Mouse (Mus musculus): ENCODE measurements around the gene Cyp17a1. TPM values are rescaled to one million over a fixed set of nuclear protein-coding genes. Genes with fewer than 3 reads are reported as not detected.

The Cyp17a1 gene
- polyA plus RNA-seq, 1 experiment from 2014 or later = 0.86 TPM

DNA sequence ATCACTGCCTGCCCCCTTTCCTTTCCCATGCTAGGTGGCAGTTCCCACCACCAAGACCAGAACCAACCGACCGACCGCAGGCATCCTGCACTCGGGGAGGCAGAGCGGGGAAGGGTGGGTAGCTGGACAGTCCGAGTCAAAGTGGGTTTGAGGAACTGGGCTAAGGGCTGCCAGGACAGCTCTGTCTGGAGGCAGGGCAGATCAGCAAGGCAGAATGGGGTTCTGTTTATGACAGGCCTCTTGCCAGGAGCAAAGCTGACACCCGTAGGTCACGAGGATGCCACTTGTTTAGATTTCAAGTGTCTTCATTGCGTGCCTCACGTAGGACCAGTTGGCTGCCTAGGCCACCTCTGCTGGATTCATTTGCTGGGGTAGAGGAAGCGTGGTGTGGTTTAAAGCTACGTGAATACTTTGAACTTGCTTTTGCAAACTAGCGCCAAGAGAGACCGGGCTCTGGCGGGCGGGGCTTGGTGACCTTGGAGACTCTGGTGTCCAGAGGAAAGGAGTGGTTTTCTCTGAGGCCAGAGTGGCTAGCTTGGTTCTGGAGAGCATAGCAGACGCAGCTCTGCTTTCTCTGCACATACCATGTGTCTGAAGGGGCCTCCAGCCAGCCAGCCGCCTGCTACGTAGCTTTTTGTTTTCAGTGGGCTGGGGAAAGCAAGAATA is 31.4 kb downstream of the Cyp17a1 start:
- H3K9ac ChIP-seq = peak overlapping the region; percentile 28
- peak overlapping the region; percentile 42 for H3K4me2 ChIP-seq
- H3K27ac ChIP-seq (ENCODE audit: poor library complexity, severe bottlenecking) = peak overlapping the region; percentile 96
- H3K27me3 ChIP-seq (replicated peaks) = no peaks in the 10 kb centered on the region
- peaks cover 25% of the 10 kb centered on the region for H3K36me3 ChIP-seq
- peaks cover 94% of the 10 kb centered on the region for H3K4me1 ChIP-seq (replicated peaks)
- no peaks in the 10 kb centered on the region for H3K9me3 ChIP-seq (replicated peaks)
- ATAC-seq (ENCODE audit: insufficient number of reproducible peaks, low FRiP score) = 0 out of 2 replicates have a peak, but pooled peaks have one; percentile 16
- WGBS = 43% methylated on average over 19 of the region's 19 CpGs
- no peak overlapping the region for H3K4me3 ChIP-seq

DNA sequence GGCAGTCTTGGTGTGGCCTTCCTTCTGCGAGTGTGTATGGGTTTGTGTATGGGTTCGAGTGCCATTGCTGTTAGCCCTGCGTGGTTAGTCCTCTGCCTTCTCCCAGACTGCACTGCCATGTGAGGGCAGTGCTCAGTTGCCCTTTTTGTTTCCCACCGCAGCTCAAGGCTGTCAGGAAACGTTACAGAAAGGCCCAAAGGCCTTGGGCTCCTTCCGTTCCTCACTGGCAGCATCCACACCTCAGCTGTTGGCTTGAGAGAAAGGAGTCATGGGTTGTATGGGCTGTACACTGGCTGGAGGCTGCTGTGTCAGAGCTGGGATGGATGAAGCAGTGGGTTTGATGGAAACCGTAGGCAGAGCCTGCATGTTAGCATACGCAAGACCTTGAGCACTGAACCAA is 32.2 kb downstream of the Cyp17a1 start:
- peak overlapping the region; percentile 28; the same call in 1 of the 2 replicates for H3K9ac ChIP-seq
- peaks cover 94% of the 10 kb centered on the region for H3K4me1 ChIP-seq (replicated peaks)
- no peaks in the 10 kb centered on the region for H3K9me3 ChIP-seq (replicated peaks)
- H3K4me2 ChIP-seq = no peak overlapping the region
- no peaks in the 10 kb centered on the region for H3K27me3 ChIP-seq (replicated peaks)
- 83% methylated on average over 8 of the region's 8 CpGs for WGBS
- peak overlapping the region; percentile 96 for H3K27ac ChIP-seq (ENCODE audit: poor library complexity, severe bottlenecking)
- no peak for ATAC-seq (ENCODE audit: insufficient number of reproducible peaks, low FRiP score)
- no peak overlapping the region for H3K4me3 ChIP-seq
- H3K36me3 ChIP-seq = peaks cover 18% of the 10 kb centered on the region

DNA sequence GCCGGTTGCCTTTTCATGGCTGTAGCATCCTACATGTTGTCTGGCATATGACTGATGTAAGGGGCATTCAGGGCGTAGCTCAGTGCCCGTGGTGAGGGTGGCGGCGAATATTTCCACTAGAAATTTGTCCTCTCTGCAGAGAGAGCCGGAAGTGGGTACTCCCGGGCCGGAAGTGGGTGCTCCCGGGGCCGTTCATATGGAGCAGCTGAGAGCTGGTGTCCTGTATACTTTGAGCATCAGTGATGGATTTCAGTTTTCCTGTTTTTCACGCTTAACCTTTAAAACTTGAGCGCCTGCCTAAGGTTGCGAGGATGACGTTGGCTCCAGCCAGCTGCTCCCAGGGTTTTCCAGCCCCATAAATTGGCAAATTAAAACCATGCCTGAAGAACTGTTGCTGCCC is 33.5 kb downstream of the Cyp17a1 start:
- H3K4me2 ChIP-seq = no peak overlapping the region

DNA sequence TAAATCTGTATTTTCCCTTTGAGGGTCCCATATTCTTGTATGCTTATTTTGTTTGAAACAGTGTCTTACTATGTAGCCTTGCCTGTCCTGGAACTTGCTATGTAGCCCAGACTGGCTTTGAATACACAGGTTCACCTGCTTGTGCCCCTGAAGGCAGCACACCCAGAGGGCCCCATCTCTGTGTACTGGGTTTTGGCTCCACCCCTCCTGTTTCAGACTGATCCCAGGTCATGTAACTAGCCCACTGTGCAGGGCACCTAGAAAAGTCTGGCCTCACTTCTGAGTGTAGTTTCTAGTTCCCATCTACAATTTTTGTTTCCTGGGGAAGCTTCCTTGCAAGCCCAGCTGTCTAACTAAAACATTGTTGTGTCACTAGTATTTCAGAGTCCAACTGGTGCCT is 33.9 kb downstream of the Cyp17a1 start:
- ATAC-seq (ENCODE audit: insufficient number of reproducible peaks, low FRiP score) = no peak

More for the DNA sequence above, 33.5 kb downstream of the Cyp17a1 start:
- no peak for ATAC-seq (ENCODE audit: insufficient number of reproducible peaks, low FRiP score)
- Histone ChIP-seq H3K27me3 (replicated peaks) (no peaks in the 10 kb centered on the region), H3K36me3 (peaks cover 17% of the 10 kb centered on the region), H3K4me3 (no peak overlapping the region), H3K27ac (ENCODE audit: poor library complexity, severe bottlenecking) (peak overlapping the region; percentile 26; the same call in 1 of the 2 replicates), H3K9ac (no peak overlapping the region), H3K4me1 (replicated peaks) (peaks cover 93% of the 10 kb centered on the region), H3K9me3 (replicated peaks) (no peaks in the 10 kb centered on the region)
- 83% methylated on average over 14 of the region's 14 CpGs for WGBS

DNA sequence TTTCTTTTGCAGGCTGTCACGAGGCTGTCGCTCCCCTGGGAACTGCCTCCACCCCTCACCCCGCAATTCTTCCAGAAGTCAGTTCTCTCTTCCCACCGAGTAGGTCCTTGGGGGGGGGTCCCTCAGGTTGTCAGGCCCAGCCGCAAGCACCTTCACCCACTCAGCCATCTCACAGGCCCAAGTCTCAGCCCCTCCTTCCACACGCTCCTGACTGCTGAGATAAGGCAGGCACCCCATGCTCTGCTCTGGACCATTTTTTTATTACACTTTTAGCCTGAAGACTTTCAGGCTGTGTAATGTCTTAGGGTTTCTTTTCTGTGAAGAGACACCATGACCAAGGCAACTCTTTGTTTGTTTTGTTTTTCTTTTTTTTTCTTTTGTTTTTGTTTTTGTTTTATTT is 35.4 kb downstream of the Cyp17a1 start:
- Histone ChIP-seq H3K27ac (ENCODE audit: poor library complexity, severe bottlenecking) (no peak overlapping the region), H3K36me3 (peaks cover 21% of the 10 kb centered on the region), H3K4me1 (replicated peaks) (peaks cover 89% of the 10 kb centered on the region), H3K4me3 (no peak overlapping the region), H3K27me3 (replicated peaks) (no peaks in the 10 kb centered on the region), H3K9me3 (replicated peaks) (no peaks in the 10 kb centered on the region), H3K4me2 (no peak overlapping the region), H3K9ac (no peak overlapping the region)
- WGBS = 56% methylated on average over 6 of the region's 6 CpGs
- ATAC-seq (ENCODE audit: insufficient number of reproducible peaks, low FRiP score) = no peak

More for the DNA sequence above, 33.9 kb downstream of the Cyp17a1 start:
- H3K27me3 ChIP-seq (replicated peaks) = no peaks in the 10 kb centered on the region
- no peak overlapping the region for H3K4me2 ChIP-seq
- peaks cover 17% of the 10 kb centered on the region for H3K36me3 ChIP-seq
- H3K9me3 ChIP-seq (replicated peaks) = no peaks in the 10 kb centered on the region
- no peak overlapping the region for H3K4me3 ChIP-seq
- 0 out of 2 replicates have a peak overlapping the region, but pooled peaks have one; percentile 2 for H3K27ac ChIP-seq (ENCODE audit: poor library complexity, severe bottlenecking)
- no peak overlapping the region for H3K9ac ChIP-seq
- peaks cover 93% of the 10 kb centered on the region for H3K4me1 ChIP-seq (replicated peaks)

DNA sequence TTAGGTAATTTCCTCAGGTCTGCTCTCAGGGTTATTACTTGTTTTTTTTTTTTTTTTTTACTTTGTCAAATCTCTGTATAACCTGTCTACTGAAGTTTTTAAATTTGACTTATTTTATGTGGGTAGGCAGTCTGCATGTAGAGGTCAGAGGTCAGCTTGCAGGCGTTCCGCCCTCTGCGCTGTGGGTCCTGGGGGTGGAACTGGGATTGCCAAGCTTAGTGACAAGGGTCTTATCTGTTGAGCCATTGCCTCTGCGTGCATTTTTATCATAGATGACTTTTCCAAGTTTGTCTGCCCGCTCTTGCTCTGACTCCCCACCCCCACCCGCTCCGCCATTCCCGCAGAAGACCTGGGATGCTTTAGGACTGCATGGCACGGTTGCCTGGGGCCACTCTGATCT is 37.2 kb downstream of the Cyp17a1 start:
- Histone ChIP-seq H3K36me3 (peaks cover 34% of the 10 kb centered on the region), H3K27ac (ENCODE audit: poor library complexity, severe bottlenecking) (peak overlapping the region; percentile 57), H3K27me3 (replicated peaks) (no peaks in the 10 kb centered on the region), H3K4me3 (no peak overlapping the region), H3K9ac (no peak overlapping the region), H3K9me3 (replicated peaks) (no peaks in the 10 kb centered on the region), H3K4me1 (replicated peaks) (peaks cover 89% of the 10 kb centered on the region), H3K4me2 (peak overlapping the region; percentile 24; the same call in 1 of the 2 replicates)
- 15% methylated on average over 9 of the region's 9 CpGs for WGBS
- no peak for ATAC-seq (ENCODE audit: insufficient number of reproducible peaks, low FRiP score)

DNA sequence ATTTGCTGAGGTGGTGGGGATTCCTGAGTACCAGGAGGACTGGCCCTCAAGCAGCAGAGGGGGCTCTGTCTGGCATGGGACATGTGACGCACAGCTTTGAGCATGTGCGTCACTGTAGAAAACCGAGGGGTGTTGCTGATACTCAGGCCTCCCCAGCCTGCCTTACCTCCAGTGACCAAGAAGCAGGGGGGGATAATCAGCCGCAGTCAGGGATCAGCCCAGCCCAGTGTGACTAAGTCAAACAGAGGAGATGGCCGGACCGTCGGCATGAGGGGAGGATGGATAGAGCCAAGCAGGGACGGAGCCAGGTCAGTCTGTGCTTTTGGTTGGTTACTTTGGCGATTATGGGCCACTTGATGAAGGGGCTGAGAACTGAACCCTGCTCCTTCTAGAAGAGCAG is 41.3 kb downstream of the Cyp17a1 start:
- Histone ChIP-seq H3K27ac (ENCODE audit: poor library complexity, severe bottlenecking) (no peak overlapping the region), H3K9me3 (replicated peaks) (no peaks in the 10 kb centered on the region), H3K27me3 (replicated peaks) (no peaks in the 10 kb centered on the region), H3K9ac (no peak overlapping the region), H3K4me1 (replicated peaks) (peaks cover 91% of the 10 kb centered on the region), H3K4me3 (no peak overlapping the region), H3K4me2 (no peak overlapping the region), H3K36me3 (peaks cover 21% of the 10 kb centered on the region)
- WGBS = 72% methylated on average over 9 of the region's 9 CpGs
- ATAC-seq (ENCODE audit: insufficient number of reproducible peaks, low FRiP score) = no peak

DNA sequence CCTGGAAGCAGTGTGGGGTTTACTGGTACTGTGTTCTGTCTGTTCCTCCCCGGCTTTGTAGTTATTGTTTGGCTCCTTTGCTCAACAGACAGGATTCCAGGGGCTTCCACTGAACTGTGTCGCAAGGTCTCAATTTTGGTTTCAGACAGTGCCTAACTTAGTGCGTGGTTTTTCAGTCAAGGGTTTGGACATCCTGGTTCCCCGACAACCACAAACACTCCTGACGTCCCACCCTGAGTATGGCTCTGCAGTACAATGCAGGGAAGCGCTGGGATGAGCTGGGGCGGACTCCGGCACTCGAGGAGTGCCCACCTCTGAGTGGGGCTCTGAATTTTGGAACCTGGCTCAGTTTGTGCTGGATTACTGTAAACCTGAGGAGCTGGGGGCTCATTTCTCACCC is 43.2 kb downstream of the Cyp17a1 start:
- H3K4me1 ChIP-seq (replicated peaks) = peaks cover 88% of the 10 kb centered on the region
- no peak overlapping the region for H3K4me3 ChIP-seq
- H3K4me2 ChIP-seq = no peak overlapping the region
- 73% methylated on average over 9 of the region's 9 CpGs for WGBS
- H3K36me3 ChIP-seq = peaks cover 35% of the 10 kb centered on the region
- 0 out of 2 replicates have a peak overlapping the region, but pooled peaks have one; percentile 16 for H3K9ac ChIP-seq
- no peak for ATAC-seq (ENCODE audit: insufficient number of reproducible peaks, low FRiP score)
- 0 out of 2 replicates have a peak overlapping the region, but pooled peaks have one; percentile 0 for H3K27ac ChIP-seq (ENCODE audit: poor library complexity, severe bottlenecking)
- H3K27me3 ChIP-seq (replicated peaks) = no peaks in the 10 kb centered on the region
- H3K9me3 ChIP-seq (replicated peaks) = no peaks in the 10 kb centered on the region

DNA sequence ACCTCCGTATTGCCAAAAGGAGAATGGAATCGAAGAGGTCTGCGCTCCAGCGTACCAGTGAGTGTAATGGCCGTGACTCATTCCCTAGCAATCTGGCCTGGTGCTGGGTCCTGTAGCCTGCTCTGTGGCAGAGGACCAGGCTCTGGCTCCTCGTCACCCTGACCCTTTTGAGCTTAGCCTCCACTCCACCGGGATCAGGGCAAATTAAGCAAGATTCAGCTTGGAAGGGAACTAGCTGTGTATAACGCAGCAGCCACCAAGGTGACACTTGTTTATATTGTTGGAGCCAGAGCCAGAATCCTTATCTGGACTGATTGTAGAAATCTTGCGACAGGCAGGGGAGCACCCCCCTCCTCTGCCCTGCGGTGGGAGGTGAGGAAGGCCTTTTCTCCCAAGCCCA is 44.6 kb downstream of the Cyp17a1 start:
- H3K4me1 ChIP-seq (replicated peaks) = peaks cover 88% of the 10 kb centered on the region

DNA sequence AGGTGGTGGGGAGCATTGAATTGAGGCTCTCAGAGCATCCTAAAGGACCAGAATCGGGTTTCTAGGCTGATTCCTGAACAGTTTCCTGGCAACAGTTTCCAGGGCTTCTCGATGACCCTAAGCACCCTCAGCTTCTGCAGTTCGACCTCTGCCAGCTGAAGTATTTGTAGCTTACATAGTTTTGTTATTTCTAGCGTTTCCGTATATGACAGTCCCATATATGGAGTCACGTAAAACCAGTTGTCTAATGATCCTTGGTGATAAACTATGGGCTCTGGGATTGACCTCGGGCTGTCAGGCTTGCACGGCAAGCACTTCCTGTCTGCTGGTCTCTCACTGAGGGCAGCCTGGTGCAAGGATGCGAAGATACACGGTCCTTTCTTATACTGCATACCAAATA is 47.5 kb downstream of the Cyp17a1 start:
- ATAC-seq (ENCODE audit: insufficient number of reproducible peaks, low FRiP score) = no peak
- WGBS = 61% methylated on average over 10 of the region's 10 CpGs
- H3K4me1 ChIP-seq (replicated peaks) = peaks cover 89% of the 10 kb centered on the region
- 0 out of 2 replicates have a peak overlapping the region, but pooled peaks have one; percentile 98 for H3K27ac ChIP-seq (ENCODE audit: poor library complexity, severe bottlenecking)
- H3K9ac ChIP-seq = no peak overlapping the region
- no peaks in the 10 kb centered on the region for H3K27me3 ChIP-seq (replicated peaks)
- peak overlapping the region; percentile 86 for H3K4me2 ChIP-seq
- H3K36me3 ChIP-seq = peaks cover 16% of the 10 kb centered on the region
- no peak overlapping the region for H3K4me3 ChIP-seq
- no peaks in the 10 kb centered on the region for H3K9me3 ChIP-seq (replicated peaks)

More for the DNA sequence above, 44.6 kb downstream of the Cyp17a1 start:
- H3K36me3 ChIP-seq = peaks cover 35% of the 10 kb centered on the region
- H3K27me3 ChIP-seq (replicated peaks) = no peaks in the 10 kb centered on the region
- H3K9ac ChIP-seq = 0 out of 2 replicates have a peak overlapping the region, but pooled peaks have one; percentile 12
- H3K4me3 ChIP-seq = no peak overlapping the region
- no peaks in the 10 kb centered on the region for H3K9me3 ChIP-seq (replicated peaks)
- peak overlapping the region; percentile 46 for H3K4me2 ChIP-seq
- H3K27ac ChIP-seq (ENCODE audit: poor library complexity, severe bottlenecking) = peak overlapping the region; percentile 70
- WGBS = 25% methylated on average over 10 of the region's 10 CpGs
- no peak; the same call in 1 of the 2 replicates for ATAC-seq (ENCODE audit: insufficient number of reproducible peaks, low FRiP score)

DNA sequence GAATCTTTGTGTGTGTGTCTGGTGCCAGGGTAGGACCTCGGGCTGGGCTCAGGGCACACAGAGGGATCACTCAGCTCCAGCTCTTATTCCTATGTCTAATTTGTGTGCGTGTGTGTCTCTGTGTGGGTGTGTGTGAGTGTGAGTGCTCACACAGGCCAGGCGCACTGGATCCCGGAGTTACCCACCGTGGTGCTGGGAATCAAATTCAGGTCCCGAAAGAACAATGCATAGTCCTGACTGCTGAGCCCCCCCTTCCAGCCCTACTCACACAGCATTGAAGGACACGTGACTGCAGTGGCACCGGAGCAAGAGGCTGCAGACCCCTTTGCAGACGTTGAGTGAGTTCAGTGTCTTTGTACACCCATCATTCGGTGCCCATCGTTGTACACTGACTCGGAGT is 48.0 kb downstream of the Cyp17a1 start:
- Histone ChIP-seq H3K27me3 (replicated peaks) (no peaks in the 10 kb centered on the region), H3K9ac (peak overlapping the region; percentile 84; the same call in 1 of the 2 replicates), H3K4me3 (peak overlapping the region; percentile 59), H3K4me1 (replicated peaks) (peaks cover 89% of the 10 kb centered on the region), H3K27ac (ENCODE audit: poor library complexity, severe bottlenecking) (peak overlapping the region; percentile 98), H3K4me2 (peak overlapping the region; percentile 86), H3K9me3 (replicated peaks) (no peaks in the 10 kb centered on the region), H3K36me3 (peaks cover 16% of the 10 kb centered on the region)
- WGBS = 90% methylated on average over 12 of the region's 12 CpGs
- ATAC-seq (ENCODE audit: insufficient number of reproducible peaks, low FRiP score) = no peak
